Mouse (Mus musculus) C2C12 (cell line): Measurements from ENCODE around the gene Syngr2. TPM values are rescaled to one million over a fixed set of nuclear protein-coding genes. Genes with fewer than 3 reads are reported as not detected.

Experiments
- H3K27me3 ChIP-seq: one replicate; pipeline ENCODE4 v1.6.1; 2011; ENCODE audit not compliant: control insufficient read depth, insufficient read depth, insufficient read length
- H3K36me3 ChIP-seq: one replicate; pipeline ENCODE4 v1.6.1; 2011; ENCODE audit not compliant: control insufficient read depth, insufficient read depth
- H3K4me3 ChIP-seq: one replicate; pipeline ENCODE4 v1.5.1; 2011; ENCODE audit warnings: mild to moderate bottlenecking, control low read depth; ENCODE audit not compliant: poor library complexity, insufficient read depth, severe bottlenecking
- H3K79me2 ChIP-seq: one replicate; pipeline ENCODE4 v1.6.1; 2011; ENCODE audit not compliant: control insufficient read depth, insufficient read depth
- H3K79me3 ChIP-seq: one replicate; pipeline ENCODE4 v1.6.1; 2011; ENCODE audit warnings: low read depth, control low read depth
- H3ac ChIP-seq: one replicate; pipeline ENCODE3; 2011; ENCODE audit warnings: low read depth; ENCODE audit not compliant: control insufficient read depth, insufficient read length
- CEBPB ChIP-seq: IDR thresholded peaks from one replicate; pipeline ENCODE4 v1.6.1; 2011; ENCODE audit warnings: low read depth, mild to moderate bottlenecking, control low read depth, moderate library complexity
- CTCF ChIP-seq: IDR thresholded peaks from one replicate; pipeline ENCODE4 v1.5.1; 2011; ENCODE audit not compliant: control insufficient read depth, insufficient read depth, insufficient read length
- FOSL1 ChIP-seq: IDR thresholded peaks from one replicate; pipeline ENCODE4 v1.8.0; 2011; ENCODE audit warnings: mild to moderate bottlenecking, low read length; ENCODE audit not compliant: poor library complexity, insufficient read depth, severe bottlenecking
- MAX ChIP-seq: IDR thresholded peaks from one replicate; pipeline ENCODE4 v1.6.1; 2011; ENCODE audit warnings: mild to moderate bottlenecking, control low read depth
- MYOD1 ChIP-seq: IDR thresholded peaks from one replicate; pipeline ENCODE4 v1.6.1; 2011; ENCODE audit warnings: low read depth; ENCODE audit not compliant: control insufficient read depth, insufficient read length
- MYOG ChIP-seq: IDR thresholded peaks from one replicate; pipeline ENCODE4 v1.6.1; 2011; ENCODE audit not compliant: control insufficient read depth, insufficient read length; ENCODE audit errors: extremely low read depth
- USF1 ChIP-seq: IDR thresholded peaks from one replicate; pipeline ENCODE4 v1.6.1; 2011; ENCODE audit warnings: low read depth, mild to moderate bottlenecking, control low read depth, moderate library complexity
- polyA plus RNA-seq: library from polyadenylated mRNA; unstranded; fragments of >200 nt; fragmentation: generic; extraction: Trizol; gene quantifications from one replicate; pipeline ENCODE4 v1.2.1, GENCODE M21; 2012; ENCODE audit warnings: missing spikeins

Gene Syngr2
- polyA plus RNA-seq, 1 experiment, result 65.3 TPM

- no peak overlapping the region for H3K4me3 ChIP-seq
- no peak for TF ChIP-seq MAX
- TF ChIP-seq MYOD1, result no peak
- no peak for TF ChIP-seq USF1
- TF ChIP-seq FOSL1, result no peak
- TF ChIP-seq CEBPB, result no peak
- no peak for TF ChIP-seq CTCF
- TF ChIP-seq MYOG, result no peak
- no peak overlapping the region for H3ac ChIP-seq
- H3K27me3 ChIP-seq, result no peaks in the 10 kb centered on the region
- no peaks in the 10 kb centered on the region for H3K79me2 ChIP-seq
- H3K79me3 ChIP-seq, result no peaks in the 10 kb centered on the region
- no peaks in the 10 kb centered on the region for H3K36me3 ChIP-seq
These were observed 26.8 kb downstream of the Syngr2 start for GRCm38 (mm10) chr11:117836306-117836705.

- Histone ChIP-seq H3K79me2 (no peaks in the 10 kb centered on the region), H3ac (no peak overlapping the region), H3K79me3 (no peaks in the 10 kb centered on the region), H3K27me3 (no peaks in the 10 kb centered on the region), H3K4me3 (no peak overlapping the region), H3K36me3 (no peaks in the 10 kb centered on the region)
- no peak for TF ChIP-seq MYOD1
- no peak for TF ChIP-seq MYOG
- TF ChIP-seq USF1, result no peak
- TF ChIP-seq CEBPB, result no peak
- TF ChIP-seq FOSL1, result no peak
- TF ChIP-seq MAX, result no peak
- TF ChIP-seq CTCF, result no peak
These were observed 29.1 kb downstream of the Syngr2 start for GRCm38 (mm10) chr11:117838572-117838971.

- Histone ChIP-seq H3K79me3 (no peaks in the 10 kb centered on the region), H3K4me3 (no peak overlapping the region), H3K79me2 (no peaks in the 10 kb centered on the region), H3ac (no peak overlapping the region), H3K27me3 (no peaks in the 10 kb centered on the region), H3K36me3 (no peaks in the 10 kb centered on the region)
- TF ChIP-seq MYOD1, result no peak
- TF ChIP-seq FOSL1, result no peak
- no peak for TF ChIP-seq USF1
- no peak for TF ChIP-seq CTCF
These were observed 29.6 kb downstream of the Syngr2 start for GRCm38 (mm10) chr11:117839021-117839420.

- Histone ChIP-seq H3K79me2 (no peaks in the 10 kb centered on the region), H3K79me3 (no peaks in the 10 kb centered on the region), H3K27me3 (no peaks in the 10 kb centered on the region), H3ac (no peak overlapping the region), H3K4me3 (no peak overlapping the region), H3K36me3 (no peaks in the 10 kb centered on the region)
- TF ChIP-seq MAX (no peak), MYOG (no peak), USF1 (no peak), MYOD1 (no peak), CTCF (no peak), FOSL1 (no peak), CEBPB (no peak)
These were observed 31.4 kb downstream of the Syngr2 start for GRCm38 (mm10) chr11:117840910-117841309.

GRCm38 (mm10) chr11:117843434-117843833 lies 34.0 kb downstream of the Syngr2 start:
- Histone ChIP-seq H3K36me3 (no peaks in the 10 kb centered on the region), H3K27me3 (no peaks in the 10 kb centered on the region), H3ac (no peak overlapping the region), H3K4me3 (no peak overlapping the region), H3K79me3 (peaks cover 4% of the 10 kb centered on the region), H3K79me2 (peaks cover 7% of the 10 kb centered on the region)
- TF ChIP-seq CEBPB (peak; percentile 54), FOSL1 (peak; percentile 73), USF1 (no peak)

- Histone ChIP-seq H3K79me2 (peaks cover 21% of the 10 kb centered on the region), H3K79me3 (peaks cover 12% of the 10 kb centered on the region), H3K4me3 (no peak overlapping the region), H3ac (no peak overlapping the region), H3K27me3 (no peaks in the 10 kb centered on the region), H3K36me3 (no peaks in the 10 kb centered on the region)
- TF ChIP-seq MYOG, result no peak
- TF ChIP-seq USF1, result no peak
- TF ChIP-seq MYOD1, result no peak
- TF ChIP-seq MAX, result no peak
- TF ChIP-seq CEBPB, result no peak
- no peak for TF ChIP-seq FOSL1
- TF ChIP-seq CTCF, result no peak
These were observed 35.5 kb downstream of the Syngr2 start for GRCm38 (mm10) chr11:117844997-117845396.
